Mouse (Mus musculus) bone marrow, adult 2 months (tissue): ENCODE measurements at regions not wholly inside any gene's neighbourhood (a gene's known extent, or its start where the extent isn't known, plus 50 kb on each side); places are given as distances from the start of the nearest gene placed in this dataset.

Experiments
- CTCF ChIP-seq: fragments of 200-500 bp; IDR thresholded peaks from 2 replicates; pipeline ENCODE4 v1.5.1; 2011; ENCODE audit warnings: low read length, control low read depth; ENCODE audit not compliant: control insufficient read depth, insufficient read depth
- POLR2A ChIP-seq: fragments of 200-500 bp; IDR thresholded peaks from 2 replicates; pipeline ENCODE4 v1.6.1; 2011; ENCODE audit warnings: low read depth, mild to moderate bottlenecking, control low read depth, low read length, borderline replicate concordance; ENCODE audit not compliant: control insufficient read depth

GRCm38 (mm10) chr5:102253786-102254185 is 184.1 kb upstream of the Wdfy3 start:
- TF ChIP-seq CTCF (no peak), POLR2A (no peak)
